9 mouse cellular contexts compared by ENCODE assay signal in genomic region chr17:56479358-56479757, GRCm38 (mm10). TPM values are rescaled to one million over a fixed set of nuclear protein-coding genes. Genes with fewer than 3 reads are reported as not detected.
DNase-seq lines count a peak whose midpoint lies in the region; ATAC-seq and TF ChIP-seq lines count a peak whose summit lies in the region.
"Had no signal": no experiment of that assay in that cellular context is flagged by ENCODE, and none has a peak within 500 bp of the region (broad histone marks: within the 10 kb centered on the region; RNA-seq: fewer than 3 reads in every experiment).

No protein-coding gene starts in this region.

- H3K4me1 ChIP-seq in forebrain, embryonic 11.5 days (replicated peaks; ENCODE audit: control insufficient read depth, insufficient read depth, low read length): peaks cover 2% of the 10 kb centered on the region
- peaks cover 24% of the 10 kb centered on the region for H3K4me1 ChIP-seq in forebrain, embryonic 12.5 days
- no peaks in the 10 kb centered on the region for H3K4me1 ChIP-seq in cortical plate, adult 2 months (ENCODE audit: control insufficient read depth, insufficient read depth, low read length)
- no peaks in the 10 kb centered on the region for H3K4me1 ChIP-seq in hindbrain, postnatal 0 days (ENCODE audit: insufficient read depth, low read length)
- H3K4me1 ChIP-seq in lung, embryonic 16.5 days (replicated peaks; ENCODE audit: control insufficient read depth, insufficient read depth, low read length): peaks cover 19% of the 10 kb centered on the region
- peaks cover 12% of the 10 kb centered on the region for H3K4me1 ChIP-seq in small intestine, adult 2 months (ENCODE audit: control insufficient read depth, insufficient read depth, insufficient read length, low read length)

- peaks cover 6% of the 10 kb centered on the region for H3K9me3 ChIP-seq in forebrain, embryonic 11.5 days (ENCODE audit: control insufficient read depth, low read length)
- H3K9me3 ChIP-seq in forebrain, embryonic 12.5 days: no peaks in the 10 kb centered on the region
- no peaks in the 10 kb centered on the region for H3K9me3 ChIP-seq in hindbrain, postnatal 0 days (ENCODE audit: low read length)
- peaks cover 3% of the 10 kb centered on the region; the same call in 1 of the 2 replicates for H3K9me3 ChIP-seq in lung, embryonic 16.5 days (ENCODE audit: control insufficient read depth, low read length)

- H3K9ac ChIP-seq in forebrain, embryonic 11.5 days (ENCODE audit: low read length): no peak overlapping the region
- H3K9ac ChIP-seq in forebrain, embryonic 12.5 days: no peak overlapping the region
- H3K9ac ChIP-seq in hindbrain, postnatal 0 days (replicated peaks; ENCODE audit: low read length): no peak overlapping the region
- peak overlapping the region; percentile 26; the same call in 1 of the 2 replicates for H3K9ac ChIP-seq in lung, embryonic 16.5 days (ENCODE audit: low read length)

- H3K4me3 ChIP-seq in forebrain, embryonic 11.5 days (ENCODE audit: low read depth, low read length): no peak overlapping the region
- no peak overlapping the region for H3K4me3 ChIP-seq in forebrain, embryonic 12.5 days (replicated peaks)
- no peak overlapping the region for H3K4me3 ChIP-seq in cortical plate, adult 2 months (ENCODE audit: insufficient read depth, low read length)
- H3K4me3 ChIP-seq in hindbrain, postnatal 0 days (ENCODE audit: low read length): no peak overlapping the region
- no peak overlapping the region for H3K4me3 ChIP-seq in lung, embryonic 16.5 days (ENCODE audit: low read length)
- no peak overlapping the region for H3K4me3 ChIP-seq in small intestine, adult 2 months (ENCODE audit: low read depth, low read length)

- H3K4me2 ChIP-seq in forebrain, embryonic 11.5 days (ENCODE audit: low read depth, low read length, severe bottlenecking): no peak overlapping the region
- no peak overlapping the region for H3K4me2 ChIP-seq in forebrain, embryonic 12.5 days
- no peak overlapping the region for H3K4me2 ChIP-seq in hindbrain, postnatal 0 days (ENCODE audit: low read depth, low read length)
- H3K4me2 ChIP-seq in lung, embryonic 16.5 days (ENCODE audit: low read depth, low read length): no peak overlapping the region; the same call in 1 of the 2 replicates

- no peak for ATAC-seq in forebrain, embryonic 11.5 days (replicated peaks; ENCODE audit: low FRiP score)
- ATAC-seq in forebrain, embryonic 12.5 days (ENCODE audit: low FRiP score): no peak
- no peak for ATAC-seq in hindbrain, postnatal 0 days
- no peak for ATAC-seq in lung, embryonic 16.5 days (ENCODE audit: low read depth)
- ATAC-seq: Patski had no signal

- no peaks in the 10 kb centered on the region; the same call in 1 of the 2 replicates for H3K36me3 ChIP-seq in forebrain, embryonic 11.5 days (ENCODE audit: control insufficient read depth, insufficient read depth, low read length)
- no peaks in the 10 kb centered on the region for H3K36me3 ChIP-seq in forebrain, embryonic 12.5 days (replicated peaks)
- no peaks in the 10 kb centered on the region for H3K36me3 ChIP-seq in hindbrain, postnatal 0 days (ENCODE audit: insufficient read depth, low read length)
- H3K36me3 ChIP-seq in lung, embryonic 16.5 days (ENCODE audit: control insufficient read depth, insufficient read depth, low read length): no peaks in the 10 kb centered on the region
- H3K36me3 ChIP-seq in small intestine, adult 2 months (ENCODE audit: control insufficient read depth, insufficient read depth, low read length): no peaks in the 10 kb centered on the region

- peak; percentile 84 for TF ChIP-seq CTCF in cortical plate, adult 2 months (IDR thresholded peaks at IDR 0.05; ENCODE audit: extremely low read depth, insufficient read depth, low read length)
- peak; percentile 94 for TF ChIP-seq CTCF in hindbrain, postnatal 0 days (IDR thresholded peaks at IDR 0.05; ENCODE audit: low read depth)
- peak; percentile 94 for TF ChIP-seq CTCF in small intestine, adult 2 months (IDR thresholded peaks at IDR 0.05; ENCODE audit: extremely low read depth, insufficient read length, insufficient replicate concordance, low read depth, low read length)

- peaks cover 3% of the 10 kb centered on the region; the same call in 1 of the 2 replicates for H3K27me3 ChIP-seq in forebrain, embryonic 11.5 days (ENCODE audit: control insufficient read depth, insufficient read depth, low read length)
- peaks cover 21% of the 10 kb centered on the region for H3K27me3 ChIP-seq in forebrain, embryonic 12.5 days
- no peaks in the 10 kb centered on the region for H3K27me3 ChIP-seq in hindbrain, postnatal 0 days (ENCODE audit: insufficient read depth, low read length)
- H3K27me3 ChIP-seq in lung, embryonic 16.5 days (ENCODE audit: control insufficient read depth, insufficient read depth, low read depth, low read length): peaks cover 12% of the 10 kb centered on the region
- H3K27me3 ChIP-seq in small intestine, adult 2 months (ENCODE audit: control insufficient read depth, insufficient read depth, low read length): peaks cover 28% of the 10 kb centered on the region
- H3K27me3 ChIP-seq: Patski had no signal

- TF ChIP-seq POLR2A in cortical plate, adult 2 months (IDR thresholded peaks at IDR 0.05; ENCODE audit: extremely low read depth, insufficient read depth, low read length): no peak
- no peak for TF ChIP-seq POLR2A in small intestine, adult 2 months (IDR thresholded peaks at IDR 0.05; ENCODE audit: low read depth, low read length)

- 10% methylated on average over 6 of the region's 6 CpGs for WGBS in forebrain, embryonic 11.5 days
- WGBS in forebrain, embryonic 12.5 days: 12% methylated on average over 6 of the region's 6 CpGs
- WGBS in hindbrain, postnatal 0 days: 9% methylated on average over 6 of the region's 6 CpGs
- WGBS in lung, embryonic 16.5 days: 7% methylated on average over 6 of the region's 6 CpGs
- WGBS in small intestine, adult 2 months: 13% methylated on average over 6 of the region's 6 CpGs

- no peak overlapping the region for H3K27ac ChIP-seq in forebrain, embryonic 11.5 days (ENCODE audit: low read depth, low read length)
- H3K27ac ChIP-seq in forebrain, embryonic 12.5 days: no peak overlapping the region
- H3K27ac ChIP-seq in cortical plate, adult 2 months (ENCODE audit: insufficient read depth, low read length): no peak overlapping the region
- H3K27ac ChIP-seq in hindbrain, postnatal 0 days: no peak overlapping the region
- H3K27ac ChIP-seq in lung, embryonic 16.5 days (ENCODE audit: low read length): no peak overlapping the region; the same call in 1 of the 2 replicates
- H3K27ac ChIP-seq in small intestine, adult 2 months (ENCODE audit: insufficient read depth, low read depth, low read length): no peak overlapping the region

- peak; percentile 89 for DNase-seq in forebrain, embryonic 11.5 days (ENCODE audit: low spot score)
- peak; percentile 52 to 68 for DNase-seq in spleen, adult 18-20 months
- no peak for DNase-seq in spleen, adult 12 weeks (ENCODE audit: low spot score)
- peak; percentile 78 for DNase-seq in hindbrain, postnatal 0 days (ENCODE audit: low spot score)

RNA-seq across cellular contexts. Expression of gene Ptprs, which starts 3.1 kb away (rescaled TPM):
- 210 and 218 TPM in 2 replicates for polyA plus RNA-seq in forebrain, embryonic 11.5 days (2014; fragmentation: Nextera tagmentation; extraction: Ambion mirVana)
- polyA plus RNA-seq in forebrain, embryonic 12.5 days (2016; fragmentation: Nextera tagmentation; extraction: Ambion mirVana): 330 and 331 TPM in 2 replicates
- 688 and 773 TPM in 2 replicates for polyA plus RNA-seq in cortical plate, adult 2 months (2012; rRNA removed)
- 869 and 913 TPM in 2 replicates for total RNA-seq in hindbrain, postnatal 0 days (2014; rRNA removed)
- polyA plus RNA-seq in hindbrain, postnatal 0 days (2015; fragmentation: Nextera tagmentation; extraction: Ambion mirVana): 196 and 198 TPM in 2 replicates
- 59.1 and 59.9 TPM in 2 replicates for polyA plus RNA-seq in lung, embryonic 16.5 days (2015; fragmentation: Nextera tagmentation; extraction: Ambion mirVana)
- polyA plus RNA-seq in small intestine, adult 2 months (2012; rRNA removed): 42.5 and 54.1 TPM in 2 replicates

RNA-seq across cellular contexts. Expression of gene Znrf4, which starts 32.9 kb away (rescaled TPM):
- polyA plus RNA-seq in forebrain, embryonic 11.5 days (2014; fragmentation: Nextera tagmentation; extraction: Ambion mirVana): not detected in 2 replicates
- not detected in 2 replicates for polyA plus RNA-seq in forebrain, embryonic 12.5 days (2016; fragmentation: Nextera tagmentation; extraction: Ambion mirVana)
- not detected in 2 replicates for polyA plus RNA-seq in cortical plate, adult 2 months (2012; rRNA removed)
- not detected in 2 replicates for total RNA-seq in hindbrain, postnatal 0 days (2014; rRNA removed)
- not detected in 2 replicates for polyA plus RNA-seq in hindbrain, postnatal 0 days (2015; fragmentation: Nextera tagmentation; extraction: Ambion mirVana)
- polyA plus RNA-seq in lung, embryonic 16.5 days (2015; fragmentation: Nextera tagmentation; extraction: Ambion mirVana): not detected in 2 replicates
- not detected in 2 replicates for polyA plus RNA-seq in small intestine, adult 2 months (2012; rRNA removed)
- polyA plus RNA-seq: Patski had no signal
